Mouse (Mus musculus): ENCODE measurements at regions not wholly inside any gene's neighbourhood (a gene's known extent, or its start where the extent isn't known, plus 50 kb on each side); places are given as distances from the start of the nearest gene placed in this dataset.
"Not testable (repeated sequence)": the region's sequence is repeated elsewhere in the genome, so short reads cannot be mapped to it uniquely, and the experiment has no call there.

- DNase-seq: not testable (repeated sequence)
Measured at GRCm38 (mm10) chr16:56323828-56324227, 119.7 kb downstream of the Impg2 start.

GRCm38 (mm10) chr16:56349415-56349814, 128.3 kb upstream of the Abi3bp start:
- DNase-seq: no peak

- no peak for DNase-seq
Measured at GRCm38 (mm10) chr16:56352888-56353287, 124.8 kb upstream of the Abi3bp start.

- DNase-seq: no peak
Measured at GRCm38 (mm10) chr16:56359101-56359500, 118.6 kb upstream of the Abi3bp start.

- no peak for DNase-seq
Measured at GRCm38 (mm10) chr16:56360992-56361391, 116.7 kb upstream of the Abi3bp start.

- no peak for DNase-seq
Measured at GRCm38 (mm10) chr16:56378356-56378755, 99.3 kb upstream of the Abi3bp start.

GRCm38 (mm10) chr16:56380680-56381079, 97.0 kb upstream of the Abi3bp start:
- DNase-seq: no peak

- no peak for DNase-seq
Measured at GRCm38 (mm10) chr16:56386539-56386938, 91.1 kb upstream of the Abi3bp start.

- no peak for DNase-seq
Measured at GRCm38 (mm10) chr16:56392843-56393242, 84.8 kb upstream of the Abi3bp start.

GRCm38 (mm10) chr16:56396586-56396985, 81.1 kb upstream of the Abi3bp start:
- DNase-seq: no peak

- DNase-seq: peak; percentile 13
Measured at GRCm38 (mm10) chr16:56399541-56399940, 78.1 kb upstream of the Abi3bp start.

- peak; percentile 36 for DNase-seq
Measured at GRCm38 (mm10) chr16:56423761-56424160, 53.9 kb upstream of the Abi3bp start.

Measured in right cerebral cortex, postnatal 25 days (tissue).